8 mouse cellular contexts compared by ENCODE assay signal in genomic region chr11:51635525-51636322, GRCm38 (mm10). TPM values are rescaled to one million over a fixed set of nuclear protein-coding genes. Genes with fewer than 3 reads are reported as not detected.
DNase-seq lines count a peak whose midpoint lies in the region; ATAC-seq and TF ChIP-seq lines count a peak whose summit lies in the region.

Rmnd5b (minus strand) TSS chr11:51635896.

- TF ChIP-seq EP300 in heart, adult 2 months (IDR thresholded peaks at IDR 0.05; ENCODE audit: insufficient read depth, low read depth, low read length) = peak; percentile 31; the same call in 1 of the 2 replicates

- H3K9ac ChIP-seq in embryonic facial prominence, embryonic 14.5 days (ENCODE audit: low read depth, low read length) = peak within 1 kb of the TSS; percentile 74
- H3K9ac ChIP-seq in heart, adult 2 months (ENCODE audit: low read depth, low read length) = peak within 1 kb of the TSS; percentile 93
- H3K9ac ChIP-seq in limb, embryonic 12.5 days (replicated peaks) = peak within 1 kb of the TSS; percentile 69
- peak within 1 kb of the TSS; percentile 69 for H3K9ac ChIP-seq in midbrain, embryonic 14.5 days (replicated peaks; ENCODE audit: low read length)

- no peak for TF ChIP-seq CTCF in bone marrow, adult 2 months (IDR thresholded peaks at IDR 0.05; ENCODE audit: control insufficient read depth, insufficient read depth, low read length)
- peak; percentile 24; the same call in 1 of the 2 replicates for TF ChIP-seq CTCF in heart, adult 2 months (IDR thresholded peaks at IDR 0.05)

- H3K9me3 ChIP-seq in embryonic facial prominence, embryonic 14.5 days (ENCODE audit: control insufficient read depth, low read length) = no peaks in the 10 kb centered on the region
- H3K9me3 ChIP-seq in limb, embryonic 12.5 days = no peaks in the 10 kb centered on the region
- H3K9me3 ChIP-seq in midbrain, embryonic 14.5 days (ENCODE audit: control insufficient read depth, low read length) = no peaks in the 10 kb centered on the region

- DNase-seq in A20 (ENCODE audit: low read depth, low spot score) = peak; percentile 92
- DNase-seq in embryonic facial prominence, embryonic 14.5 days (ENCODE audit: low spot score) = peak; percentile 93
- peak; percentile 92 for DNase-seq in heart, adult 2 months
- DNase-seq in kidney, adult 8-10 months = peak; percentile 85 to 88
- peak; percentile 96 for DNase-seq in midbrain, embryonic 14.5 days
- peak; percentile 76 to 80 for DNase-seq in spleen, adult 18-20 months

- H3K36me3 ChIP-seq in embryonic facial prominence, embryonic 14.5 days (ENCODE audit: control insufficient read depth, insufficient read depth, low read length) = no peaks in the 10 kb centered on the region
- H3K36me3 ChIP-seq in heart, adult 2 months (ENCODE audit: control insufficient read depth, insufficient read depth, low read length) = no peaks in the 10 kb centered on the region
- no peaks in the 10 kb centered on the region for H3K36me3 ChIP-seq in limb, embryonic 12.5 days
- no peaks in the 10 kb centered on the region for H3K36me3 ChIP-seq in midbrain, embryonic 14.5 days (ENCODE audit: control insufficient read depth, insufficient read depth, low read length)

- H3K4me3 ChIP-seq in bone marrow, adult 2 months (replicated peaks; ENCODE audit: control insufficient read depth, low read depth, low read length) = peak within 1 kb of the TSS; percentile 82
- H3K4me3 ChIP-seq in embryonic facial prominence, embryonic 14.5 days (ENCODE audit: low read depth, low read length) = peak within 1 kb of the TSS; percentile 71
- peak within 1 kb of the TSS; percentile 86 for H3K4me3 ChIP-seq in heart, adult 2 months
- peak within 1 kb of the TSS; percentile 80 for H3K4me3 ChIP-seq in limb, embryonic 12.5 days (replicated peaks)
- H3K4me3 ChIP-seq in midbrain, embryonic 14.5 days (replicated peaks; ENCODE audit: low read depth, low read length) = peak within 1 kb of the TSS; percentile 74

- intact Hi-C loops in heart, adult 2 months (cut with DNase I) = loop anchor here (2.0 to 5.0 kb wide), 2 partner anchors 15 to 47 kb away; no protein-coding TSS in a partner anchor

- H3K4me1 ChIP-seq in bone marrow, adult 2 months (ENCODE audit: control insufficient read depth, insufficient read depth, low read length) = peaks cover 5% of the 10 kb centered on the region
- peaks cover 12% of the 10 kb centered on the region; the same call in 1 of the 2 replicates for H3K4me1 ChIP-seq in embryonic facial prominence, embryonic 14.5 days (ENCODE audit: control insufficient read depth, insufficient read depth, low read length)
- peaks cover 11% of the 10 kb centered on the region for H3K4me1 ChIP-seq in heart, adult 2 months (ENCODE audit: control insufficient read depth, insufficient read depth, low read length)
- H3K4me1 ChIP-seq in limb, embryonic 12.5 days (replicated peaks) = peaks cover 25% of the 10 kb centered on the region
- peaks cover 12% of the 10 kb centered on the region for H3K4me1 ChIP-seq in midbrain, embryonic 14.5 days (ENCODE audit: control insufficient read depth, insufficient read depth, low read length)

- H3K79me2 ChIP-seq in heart, adult 2 months (replicated peaks; ENCODE audit: control insufficient read depth, insufficient read depth, low read length) = no peaks in the 10 kb centered on the region; the same call in 1 of the 2 replicates

- peak within 1 kb of the TSS; percentile 93 for H3K27ac ChIP-seq in bone marrow, adult 2 months (ENCODE audit: control insufficient read depth, insufficient read depth, low read depth, low read length, poor library complexity)
- peak within 1 kb of the TSS; percentile 86 for H3K27ac ChIP-seq in embryonic facial prominence, embryonic 14.5 days (replicated peaks; ENCODE audit: low read depth, low read length)
- peak within 1 kb of the TSS; percentile 83 for H3K27ac ChIP-seq in heart, adult 2 months
- peak within 1 kb of the TSS; percentile 57 for H3K27ac ChIP-seq in limb, embryonic 12.5 days
- peak within 1 kb of the TSS; percentile 80 for H3K27ac ChIP-seq in midbrain, embryonic 14.5 days (replicated peaks; ENCODE audit: low read depth, low read length)

- H3K4me2 ChIP-seq in embryonic facial prominence, embryonic 14.5 days (ENCODE audit: low read depth, low read length) = peak within 1 kb of the TSS; percentile 70
- peak within 1 kb of the TSS; percentile 78 for H3K4me2 ChIP-seq in limb, embryonic 12.5 days
- peak within 1 kb of the TSS; percentile 86 for H3K4me2 ChIP-seq in midbrain, embryonic 14.5 days (ENCODE audit: low read length)

- peak; percentile 86 for ATAC-seq in embryonic facial prominence, embryonic 14.5 days (ENCODE audit: low read depth)
- ATAC-seq in limb, embryonic 12.5 days (ENCODE audit: insufficient number of reproducible peaks, insufficient read depth, low FRiP score, low TSS enrichment, low read depth) = peak; percentile 67
- ATAC-seq in midbrain, embryonic 14.5 days (ENCODE audit: low FRiP score, low TSS enrichment) = peak; percentile 91

- peak; percentile 66; the same call in 1 of the 2 replicates for TF ChIP-seq POLR2A in bone marrow, adult 2 months (IDR thresholded peaks at IDR 0.05; ENCODE audit: borderline replicate concordance, control insufficient read depth, low read depth, low read length)
- peak; percentile 56; the same call in 1 of the 2 replicates for TF ChIP-seq POLR2A in heart, adult 2 months (IDR thresholded peaks at IDR 0.05; ENCODE audit: insufficient read depth, low read depth, low read length)

- WGBS in bone marrow, adult 2 months = under 1% methylated on average over 61 of the region's 61 CpGs
- under 1% methylated on average over 49 of the region's 61 CpGs for WGBS in embryonic facial prominence, embryonic 14.5 days
- WGBS in heart, adult 2 months = under 1% methylated on average over 61 of the region's 61 CpGs
- under 1% methylated on average over 61 of the region's 61 CpGs for WGBS in limb, embryonic 12.5 days
- under 1% methylated on average over 61 of the region's 61 CpGs for WGBS in midbrain, embryonic 14.5 days

- no peaks in the 10 kb centered on the region for H3K27me3 ChIP-seq in embryonic facial prominence, embryonic 14.5 days (replicated peaks; ENCODE audit: control insufficient read depth, insufficient read depth, low read length)
- no peaks in the 10 kb centered on the region for H3K27me3 ChIP-seq in heart, adult 2 months (ENCODE audit: control insufficient read depth, insufficient read depth, low read length)
- H3K27me3 ChIP-seq in limb, embryonic 12.5 days = no peaks in the 10 kb centered on the region
- peaks cover 3% of the 10 kb centered on the region; the same call in 1 of the 2 replicates for H3K27me3 ChIP-seq in midbrain, embryonic 14.5 days (ENCODE audit: control insufficient read depth, insufficient read depth, low read length)

RNA-seq across cellular contexts. Expression of gene Rmnd5b, which starts in this region (rescaled TPM):
- polyA plus RNA-seq in bone marrow, adult 2 months (2011; ENCODE audit: insufficient read depth, insufficient read length, low replicate concordance, missing spikeins) = 14.8 and 19.3 TPM in 2 replicates
- 44.2 and 50.4 TPM in 2 replicates for polyA plus RNA-seq in embryonic facial prominence, embryonic 14.5 days (2014; fragmentation: Nextera tagmentation; extraction: Ambion mirVana)
- 10 to 100 TPM; 14.0 to 15.0 TPM for total RNA-seq in heart, adult 2 months (2021)
- polyA plus RNA-seq in heart, adult 2 months (2012; rRNA removed) = 24.8 and 32.8 TPM in 2 replicates
- polyA plus RNA-seq in limb, embryonic 12.5 days (2016; fragmentation: Nextera tagmentation; extraction: Ambion mirVana) = 41.5 and 42.6 TPM in 2 replicates
- polyA plus RNA-seq in midbrain, embryonic 14.5 days (2014; fragmentation: Nextera tagmentation; extraction: Ambion mirVana) = 79.2 and 87.7 TPM in 2 replicates

Comparison
In these comparisons a context has a peak if more than half of its experiments do, and no peak if none do; other contexts are left out.
1. Peak in every context shown above with its lines: DNase-seq, ATAC-seq, H3K4me3 ChIP-seq and H3K27ac ChIP-seq.